Mouse (Mus musculus): ENCODE data around the gene Rbmxl1. TPM values are rescaled to one million over a fixed set of nuclear protein-coding genes. Genes with fewer than 3 reads are reported as not detected.

Gene Rbmxl1
- polyA plus RNA-seq, 1 experiment from 2014 or later, result 217 TPM

Other genes with a start within 250 kb of the Rbmxl1 start
- gene Pou4f2, start 72.3 kb downstream of the Rbmxl1 start, polyA plus RNA-seq (2015; fragmentation: Nextera tagmentation; extraction: Ambion mirVana), result not detected in 2 replicates
- 20.0 and 21.6 TPM in 2 replicates for gene Slc10a7, start 448 bp upstream of the Rbmxl1 start, polyA plus RNA-seq (2015; fragmentation: Nextera tagmentation; extraction: Ambion mirVana)